Mouse (Mus musculus) forebrain, embryonic 16.5 days (tissue): ENCODE data around the gene Slc5a3. TPM values are rescaled to one million over a fixed set of nuclear protein-coding genes. Genes with fewer than 3 reads are reported as not detected.

Source experiments
- ATAC-seq: fragments of 200-750 bp; cut with Nextera tagmentation; 2 replicates; pipeline ENCODE4 v1.8.0; 2017; ENCODE audit warnings: mild to moderate bottlenecking, moderate library complexity
- H3K27ac ChIP-seq: fragments of 300-500 bp; sonication (generic); 2 replicates; pipeline ENCODE4 v1.5.1; 2014; ENCODE audit warnings: low read length, control low read depth
- H3K27me3 ChIP-seq: fragments of 300-500 bp; sonication (generic); replicated peaks from 2 replicates; pipeline ENCODE4 v1.6.1; 2014; ENCODE audit warnings: low read length; ENCODE audit not compliant: control insufficient read depth, insufficient read depth
- H3K36me3 ChIP-seq: fragments of 300-500 bp; sonication (generic); 2 replicates; pipeline ENCODE4 v1.6.1; 2014; ENCODE audit not compliant: control insufficient read depth, insufficient read depth
- H3K4me1 ChIP-seq: fragments of 300-500 bp; sonication (generic); replicated peaks from 2 replicates; pipeline ENCODE4 v1.6.1; 2014; ENCODE audit warnings: low read length; ENCODE audit not compliant: control insufficient read depth, insufficient read depth
- H3K4me2 ChIP-seq: fragments of 300-500 bp; sonication (generic); 2 replicates; pipeline ENCODE4 v1.6.1; 2014; ENCODE audit warnings: mild to moderate bottlenecking, low read length, control low read depth
- H3K4me3 ChIP-seq: fragments of 300-500 bp; sonication (generic); replicated peaks from 2 replicates; pipeline ENCODE4 v1.5.1; 2014; ENCODE audit warnings: mild to moderate bottlenecking, low read length, control low read depth
- H3K9ac ChIP-seq: fragments of 300-500 bp; sonication (generic); replicated peaks from 2 replicates; pipeline ENCODE4 v1.6.1; 2014; ENCODE audit warnings: low read depth, low read length, control low read depth
- H3K9me3 ChIP-seq: fragments of 300-500 bp; sonication (generic); 2 replicates; pipeline ENCODE4 v1.6.1; 2016; ENCODE audit warnings: low read length; ENCODE audit not compliant: control insufficient read depth
- WGBS: fragments of 180-500 bp; shearing (Covaris S2); extraction: QIAGEN DNeasy Blood & Tissue Kit; methylation state at CpG from one replicate; pipeline ENCODE4 v1.1.7; 2014; 5-methylcytosine and 5-hydroxymethylcytosine counted together
- polyA plus RNA-seq: library from polyadenylated mRNA; unstranded; fragments of >200 nt; fragmentation: Nextera tagmentation; extraction: Ambion mirVana; gene quantifications from 2 replicates; pipeline ENCODE4 v1.2.1, GENCODE M21; 2015

Slc5a3 gene
- polyA plus RNA-seq, 1 experiment from 2014 or later: 15.0 TPM

DNA sequence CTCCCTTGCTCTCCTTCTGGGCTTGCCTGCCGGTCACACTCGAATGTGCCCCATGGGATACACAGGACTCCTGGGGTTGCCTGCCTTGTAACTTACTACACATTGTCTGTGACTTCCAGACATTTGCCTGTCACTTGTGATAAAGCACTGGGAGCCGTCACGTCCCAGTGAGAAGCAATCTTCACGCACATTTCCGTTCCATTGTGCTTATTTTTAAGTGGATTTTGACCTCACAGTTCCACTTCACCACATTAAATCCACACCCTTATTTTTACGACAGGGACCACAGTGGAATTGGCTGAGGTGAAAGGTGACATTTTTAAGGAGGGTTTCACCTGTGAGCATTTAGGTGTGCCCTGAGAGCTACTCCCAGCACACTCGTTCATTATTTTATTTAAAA lies 21.4 kb upstream of the Slc5a3 start:
- Histone ChIP-seq H3K9me3 (peaks cover 4% of the 10 kb centered on the region; the same call in 1 of the 2 replicates), H3K9ac (no peak overlapping the region), H3K4me2 (no peak overlapping the region), H3K27me3 (no peaks in the 10 kb centered on the region), H3K36me3 (no peaks in the 10 kb centered on the region), H3K4me3 (no peak overlapping the region), H3K4me1 (no peaks in the 10 kb centered on the region), H3K27ac (no peak overlapping the region)
- WGBS: 75% methylated on average over 8 of the region's 8 CpGs
- ATAC-seq: no peak

DNA sequence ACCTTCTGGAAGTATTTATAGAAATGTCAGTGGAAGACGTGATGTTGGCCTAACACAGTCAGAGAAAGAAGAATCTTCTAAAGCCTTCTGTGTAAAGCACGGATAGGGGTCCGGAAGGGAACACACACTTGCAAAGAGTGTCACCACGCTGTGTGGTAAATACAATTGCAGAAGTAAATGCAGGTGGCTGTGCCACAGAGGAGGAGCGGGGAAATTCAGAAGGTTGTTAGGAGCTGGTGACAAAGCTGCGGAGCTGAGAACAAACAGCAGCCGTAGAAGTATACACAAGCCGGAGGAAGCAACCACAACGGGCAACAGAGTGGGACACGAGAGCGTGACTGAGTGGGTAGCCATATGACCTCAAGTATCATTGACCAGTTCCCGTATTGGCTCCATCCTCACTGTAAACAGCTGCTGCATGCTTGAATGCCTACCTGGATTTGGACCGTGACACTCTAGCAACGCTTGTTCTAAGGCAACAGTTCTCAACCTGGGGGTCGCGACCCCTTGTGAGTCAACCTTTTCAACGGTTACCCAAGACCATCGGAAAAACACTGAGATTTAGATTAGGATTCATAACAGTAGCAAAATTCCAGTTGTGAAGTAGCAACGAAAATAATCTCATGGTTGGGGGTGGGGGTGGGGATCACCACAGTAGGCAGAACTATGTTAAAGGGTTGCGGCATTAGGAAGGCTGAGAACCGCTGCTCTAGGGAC lies 20.1 kb upstream of the Slc5a3 start:
- Histone ChIP-seq H3K9ac (no peak overlapping the region), H3K27ac (no peak overlapping the region), H3K4me3 (no peak overlapping the region), H3K4me1 (no peaks in the 10 kb centered on the region), H3K9me3 (peaks cover 4% of the 10 kb centered on the region; the same call in 1 of the 2 replicates), H3K27me3 (no peaks in the 10 kb centered on the region), H3K4me2 (no peak overlapping the region), H3K36me3 (no peaks in the 10 kb centered on the region)
- 87% methylated on average over 21 of the region's 21 CpGs for whole genome bisulfite sequencing
- ATAC-seq: no peak

DNA sequence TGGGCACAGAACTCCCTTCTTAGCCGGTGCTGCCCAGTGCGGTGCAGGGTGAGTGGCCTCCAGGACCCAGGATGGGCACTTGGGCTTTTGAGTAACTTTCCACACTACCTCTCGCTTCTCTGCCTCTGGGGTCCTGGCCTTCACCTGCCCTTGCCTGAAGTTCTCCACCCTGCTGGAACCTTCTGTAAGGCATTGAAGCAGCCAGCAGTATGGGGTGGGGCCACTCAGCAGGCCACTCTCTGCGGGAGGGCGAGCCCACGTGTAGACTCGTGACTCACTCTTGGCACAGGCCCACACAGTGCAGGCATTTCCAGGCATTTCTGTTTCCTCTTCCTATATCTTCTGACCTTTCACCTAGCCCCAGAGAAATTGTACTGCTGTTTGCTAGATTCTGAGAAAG lies 18.7 kb upstream of the Slc5a3 start:
- 88% methylated on average over 7 of the region's 7 CpGs for WGBS
- Histone ChIP-seq H3K4me2 (no peak overlapping the region), H3K36me3 (no peaks in the 10 kb centered on the region), H3K4me1 (no peaks in the 10 kb centered on the region), H3K9me3 (peaks cover 4% of the 10 kb centered on the region; the same call in 1 of the 2 replicates), H3K4me3 (no peak overlapping the region), H3K27me3 (no peaks in the 10 kb centered on the region), H3K27ac (no peak overlapping the region), H3K9ac (no peak overlapping the region)
- ATAC-seq: no peak

DNA sequence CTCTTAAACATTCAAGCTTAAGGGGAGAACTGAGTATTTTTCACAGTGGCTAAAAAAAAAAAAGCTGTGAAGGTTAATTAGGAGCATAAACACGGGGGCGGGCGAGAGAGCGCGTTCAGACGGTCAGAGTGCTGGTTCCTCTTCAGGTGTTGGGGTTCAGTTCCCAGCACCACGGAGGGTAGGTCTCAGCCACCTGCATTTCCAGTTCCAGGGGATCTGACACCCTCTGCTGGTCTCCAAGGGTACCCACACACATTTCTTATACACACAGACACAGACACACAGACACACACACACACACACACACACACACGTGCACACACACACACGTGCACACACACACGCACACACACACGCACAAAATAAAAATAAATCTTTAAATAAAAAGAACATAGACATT lies 18.2 kb upstream of the Slc5a3 start:
- ATAC-seq: no peak
- H3K36me3 ChIP-seq: no peaks in the 10 kb centered on the region
- no peak overlapping the region for H3K4me3 ChIP-seq
- H3K9me3 ChIP-seq: peaks cover 4% of the 10 kb centered on the region; the same call in 1 of the 2 replicates
- H3K4me1 ChIP-seq: no peaks in the 10 kb centered on the region
- WGBS: 95% methylated on average over 11 of the region's 11 CpGs
- H3K27me3 ChIP-seq: no peaks in the 10 kb centered on the region
- no peak overlapping the region for H3K27ac ChIP-seq
- H3K9ac ChIP-seq: no peak overlapping the region
- no peak overlapping the region for H3K4me2 ChIP-seq

DNA sequence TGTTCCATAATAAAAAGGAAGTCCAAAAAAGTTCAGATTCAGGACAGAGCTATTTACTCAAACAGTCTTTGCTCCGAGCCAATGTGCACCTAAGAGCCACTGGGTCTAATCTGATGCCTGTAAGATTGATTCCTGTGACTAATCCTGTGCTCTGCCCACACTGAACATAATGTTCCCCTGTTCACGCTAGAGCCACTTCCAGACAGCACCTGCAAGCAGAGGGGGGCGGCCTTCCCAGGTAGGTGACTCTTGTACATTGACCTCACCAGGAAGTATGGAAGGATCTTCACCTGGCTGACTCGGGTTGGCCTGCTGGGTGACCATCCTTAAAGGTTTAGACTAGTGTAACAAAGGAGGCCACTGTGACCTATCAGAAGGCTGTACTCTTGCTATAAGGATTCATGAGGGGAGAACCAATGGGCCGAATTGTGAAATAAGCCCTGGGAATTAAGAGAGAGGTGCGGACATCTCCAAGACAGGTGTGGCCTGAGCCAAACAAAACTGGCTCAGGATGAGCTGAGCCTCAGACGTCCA lies 6.3 kb upstream of the Slc5a3 start:
- no peaks in the 10 kb centered on the region for H3K27me3 ChIP-seq
- ATAC-seq: no peak
- H3K27ac ChIP-seq: no peak overlapping the region
- H3K4me1 ChIP-seq: no peaks in the 10 kb centered on the region
- H3K4me2 ChIP-seq: no peak overlapping the region
- no peaks in the 10 kb centered on the region for H3K36me3 ChIP-seq
- WGBS: 91% methylated on average over 7 of the region's 7 CpGs
- peaks cover 5% of the 10 kb centered on the region; the same call in 1 of the 2 replicates for H3K9me3 ChIP-seq
- no peak overlapping the region for H3K9ac ChIP-seq
- no peak overlapping the region for H3K4me3 ChIP-seq

DNA sequence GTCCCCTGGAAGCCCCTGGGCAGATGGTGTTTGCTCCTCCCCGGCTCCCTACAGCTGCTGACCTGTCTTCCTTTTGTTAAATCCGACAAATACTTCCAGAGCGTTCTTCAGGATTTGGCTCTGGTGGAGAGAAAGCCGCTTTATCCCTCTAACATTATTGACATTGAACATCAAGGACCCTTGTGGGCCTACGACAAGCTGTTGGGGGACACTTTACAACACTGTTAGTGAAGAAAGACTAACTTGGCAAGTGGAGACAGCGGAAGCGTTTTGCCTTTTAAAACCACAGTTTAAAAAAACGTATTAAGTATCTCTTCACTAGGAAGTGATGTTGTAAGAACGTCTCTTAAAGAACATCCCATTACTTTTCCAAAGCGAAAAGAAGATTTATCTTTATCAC lies 5.6 kb upstream of the Slc5a3 start:
- Histone ChIP-seq H3K9ac (no peak overlapping the region), H3K4me1 (0 out of 2 replicates have a peak, but pooled peaks cover 4% of the 10 kb centered on the region), H3K4me2 (no peak overlapping the region), H3K27me3 (no peaks in the 10 kb centered on the region), H3K36me3 (no peaks in the 10 kb centered on the region), H3K27ac (no peak overlapping the region), H3K9me3 (peaks cover 5% of the 10 kb centered on the region; the same call in 1 of the 2 replicates), H3K4me3 (no peak overlapping the region)
- ATAC-seq: no peak
- WGBS: 79% methylated on average over 10 of the region's 10 CpGs

DNA sequence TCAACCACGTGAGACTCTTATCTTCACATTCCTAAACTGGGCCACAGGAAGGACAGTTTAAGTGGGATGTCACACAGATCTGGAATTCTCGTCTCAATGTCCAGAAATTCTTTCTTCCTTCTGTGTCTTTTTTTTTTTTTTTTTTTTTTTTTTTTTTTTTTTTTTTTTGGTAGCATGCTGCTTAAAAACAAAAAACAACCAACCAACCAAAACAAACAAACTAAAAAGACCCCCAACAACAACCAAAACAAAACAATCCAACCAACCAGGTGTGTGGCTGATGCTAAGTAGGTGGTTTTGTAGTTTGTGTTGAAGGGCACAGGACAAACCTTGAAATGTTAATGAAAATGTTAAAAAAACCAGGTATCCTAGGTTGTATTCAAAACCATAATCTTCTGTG lies 1.4 kb upstream of the Slc5a3 start:
- H3K4me2 ChIP-seq: no peak overlapping the region
- no peaks in the 10 kb centered on the region for H3K36me3 ChIP-seq
- WGBS: 69% methylated on average over 2 of the region's 2 CpGs
- no peak overlapping the region for H3K27ac ChIP-seq
- H3K4me1 ChIP-seq: peaks cover 22% of the 10 kb centered on the region
- no peaks in the 10 kb centered on the region for H3K27me3 ChIP-seq
- H3K9ac ChIP-seq: no peak overlapping the region
- no peak overlapping the region for H3K4me3 ChIP-seq
- peaks cover 5% of the 10 kb centered on the region; the same call in 1 of the 2 replicates for H3K9me3 ChIP-seq
- no peak for ATAC-seq

DNA sequence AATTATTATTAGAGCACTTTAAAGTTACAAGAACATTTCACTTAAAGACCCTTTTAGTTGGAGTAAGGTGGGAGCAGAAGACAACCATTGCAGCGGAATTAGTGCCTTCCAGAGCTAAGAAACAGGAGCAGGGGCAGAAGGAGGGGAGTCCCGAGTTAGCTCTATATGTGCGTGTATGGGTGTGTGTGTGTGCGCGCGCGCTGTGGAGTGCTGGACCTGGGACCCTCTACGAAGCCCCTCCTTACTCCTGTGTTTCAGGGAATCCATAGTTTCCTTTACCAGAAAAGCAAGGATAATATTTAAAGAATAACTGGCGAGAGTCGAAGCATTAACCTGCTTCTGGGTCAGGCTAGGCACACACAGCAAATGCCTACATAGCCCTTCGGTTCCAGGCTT lies 668 bp upstream of the Slc5a3 start:
- H3K4me3 ChIP-seq: peak overlapping the region; percentile 78
- peaks cover 22% of the 10 kb centered on the region for H3K4me1 ChIP-seq
- H3K27me3 ChIP-seq: no peaks in the 10 kb centered on the region
- WGBS: 3% methylated on average over 11 of the region's 11 CpGs
- H3K27ac ChIP-seq: peak overlapping the region; percentile 87
- ATAC-seq: peak; percentile 68
- peak overlapping the region; percentile 74 for H3K9ac ChIP-seq
- peak overlapping the region; percentile 81 for H3K4me2 ChIP-seq
- 0 out of 2 replicates have a peak, but pooled peaks cover under 1% of the 10 kb centered on the region for H3K36me3 ChIP-seq
- peaks cover 5% of the 10 kb centered on the region; the same call in 1 of the 2 replicates for H3K9me3 ChIP-seq

DNA sequence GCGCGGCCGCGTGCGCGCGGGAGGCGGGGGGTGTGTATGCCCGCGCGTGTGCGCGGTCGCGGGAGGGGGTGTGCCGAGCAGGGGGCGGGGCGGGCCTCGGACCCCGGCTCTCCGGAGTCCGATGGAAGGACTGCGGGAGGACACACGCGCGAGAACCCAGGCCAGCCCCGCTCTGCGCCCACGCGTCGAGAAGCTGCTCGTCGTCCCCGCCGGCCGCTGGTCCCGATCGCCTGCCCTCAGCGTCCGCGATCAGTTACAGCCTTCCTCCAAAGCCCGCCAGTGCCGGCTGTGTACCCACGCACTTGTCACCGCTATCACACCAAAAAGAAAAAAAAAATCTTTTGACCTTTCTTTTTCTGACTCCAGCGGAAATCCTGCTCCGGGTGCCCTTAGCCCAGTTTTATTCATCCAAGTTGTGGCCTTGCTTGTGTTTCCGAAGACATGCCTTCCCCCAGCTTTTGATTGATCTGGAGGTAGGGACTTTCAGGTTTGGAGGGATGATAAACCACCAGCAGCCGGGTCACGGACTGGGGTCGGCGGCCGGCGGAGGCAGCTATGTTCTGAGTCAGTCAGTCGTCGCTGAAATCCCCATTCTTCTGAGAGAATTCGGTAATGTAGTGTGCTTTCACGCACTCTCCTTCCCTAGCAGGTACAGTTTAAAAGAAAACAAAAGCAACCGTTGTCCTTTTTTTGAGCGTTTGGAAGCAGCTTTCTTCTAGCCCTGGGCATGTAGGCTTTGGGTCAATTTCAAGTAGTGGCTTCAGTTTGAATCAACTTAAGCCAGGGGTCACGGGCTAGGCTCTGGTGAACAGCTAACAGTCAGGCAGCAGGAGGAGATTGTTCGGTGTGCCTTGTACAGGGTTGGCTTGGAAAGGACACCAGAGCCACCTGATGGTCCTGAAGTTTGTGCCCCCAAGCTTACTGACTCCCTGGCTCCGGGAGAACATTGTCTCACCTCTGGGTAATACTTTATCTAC lies 810 bp downstream of the Slc5a3 start:
- 0 out of 2 replicates have a peak, but pooled peaks cover 9% of the 10 kb centered on the region for H3K36me3 ChIP-seq
- peak overlapping the region; percentile 74 for H3K9ac ChIP-seq
- H3K27ac ChIP-seq: no peak overlapping the region
- H3K4me1 ChIP-seq: peaks cover 22% of the 10 kb centered on the region
- H3K27me3 ChIP-seq: no peaks in the 10 kb centered on the region
- H3K4me3 ChIP-seq: peak overlapping the region; percentile 78
- ATAC-seq: peak; percentile 19
- WGBS: 1% methylated on average over 63 of the region's 63 CpGs
- peaks cover 4% of the 10 kb centered on the region; the same call in 1 of the 2 replicates for H3K9me3 ChIP-seq
- peak overlapping the region; percentile 81 for H3K4me2 ChIP-seq
